Mouse (Mus musculus): ENCODE data around the gene Iqcd.

The Iqcd gene

GRCm38 (mm10) chr5:120604839-120605238 is 16.0 kb downstream of the Iqcd start:
- DNase-seq (ENCODE audit: low spot score): no peak

DNA sequence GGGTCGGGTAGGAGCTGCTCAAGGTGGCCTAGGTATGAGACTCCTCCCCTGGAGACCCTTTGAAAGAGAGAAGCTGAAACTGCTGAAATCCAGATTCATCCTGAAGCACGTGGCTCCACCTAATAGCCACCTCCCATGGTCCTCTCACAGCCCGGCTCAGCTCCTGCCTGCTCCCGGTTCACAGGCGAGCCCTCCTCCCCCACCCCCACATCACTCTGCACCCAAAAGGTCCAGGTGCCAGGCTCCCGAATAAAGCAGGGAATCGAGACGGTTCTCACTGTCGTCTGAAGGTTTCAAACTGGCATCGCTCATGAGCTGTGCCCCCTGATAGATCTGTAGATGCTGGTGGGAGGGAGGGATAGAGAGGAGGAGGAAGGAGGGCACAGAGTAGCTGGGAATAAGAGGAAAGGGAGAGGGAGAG is 16.4 kb downstream of the Iqcd start:
- no peak for DNase-seq (ENCODE audit: low spot score)

- peak; percentile 76 for DNase-seq (ENCODE audit: low spot score)
Observed at GRCm38 (mm10) chr5:120605688-120606087, 16.9 kb downstream of the Iqcd start.

DNA sequence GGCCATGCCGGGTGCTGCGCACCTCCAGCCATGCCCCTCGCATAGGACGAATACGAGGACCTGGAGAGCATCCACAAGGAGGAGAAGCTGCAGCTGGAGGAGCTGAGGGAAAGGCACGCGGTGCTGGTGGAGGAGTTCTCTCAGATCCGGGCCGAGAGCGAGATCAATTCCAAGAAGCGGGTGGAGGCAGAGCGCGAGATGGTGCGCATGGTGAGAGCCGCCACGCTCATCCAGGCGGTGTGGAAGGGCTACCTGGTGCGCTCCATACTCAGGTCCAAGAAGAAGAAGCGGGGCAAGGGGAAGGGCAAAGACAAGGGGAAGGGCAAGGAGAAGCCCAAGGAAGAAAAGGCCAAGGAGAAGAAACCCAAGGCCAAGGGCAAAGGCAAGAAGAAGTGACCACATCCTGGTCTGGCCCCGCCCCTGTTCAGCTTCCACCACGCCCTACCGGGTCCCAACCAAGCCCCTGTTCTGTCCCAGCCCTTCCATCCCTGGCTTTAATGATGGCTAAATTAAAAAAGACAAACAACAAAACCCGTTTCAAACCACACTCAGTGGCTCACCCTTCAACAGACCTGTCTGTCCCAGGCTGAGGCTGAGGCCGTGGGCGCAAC is 17.9 kb downstream of the Iqcd start:
- DNase-seq (ENCODE audit: low spot score): no peak

DNA sequence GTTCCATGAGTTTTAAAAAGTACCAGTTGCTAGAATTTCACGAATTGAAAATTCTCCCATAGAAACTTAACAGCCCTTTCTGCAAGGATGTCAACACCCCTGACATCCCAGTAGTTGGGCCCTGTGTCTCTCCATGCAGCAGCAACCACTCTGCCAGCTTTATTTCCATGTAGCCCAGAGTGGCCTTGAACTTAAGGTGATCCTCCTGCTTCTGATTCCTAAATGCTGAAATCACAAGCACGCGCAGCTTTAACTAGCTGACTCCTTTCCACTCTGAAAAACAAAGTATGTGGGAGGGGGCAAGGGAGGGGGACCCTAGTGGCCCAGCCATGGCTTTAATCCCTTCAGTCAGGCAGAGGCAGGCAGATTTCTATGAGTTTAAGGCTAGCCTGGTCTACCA is 18.5 kb downstream of the Iqcd start:
- no peak for DNase-seq (ENCODE audit: low spot score)

GRCm38 (mm10) chr5:120609246-120609775 is 20.5 kb downstream of the Iqcd start:
- DNase-seq (ENCODE audit: low spot score): no peak

DNA sequence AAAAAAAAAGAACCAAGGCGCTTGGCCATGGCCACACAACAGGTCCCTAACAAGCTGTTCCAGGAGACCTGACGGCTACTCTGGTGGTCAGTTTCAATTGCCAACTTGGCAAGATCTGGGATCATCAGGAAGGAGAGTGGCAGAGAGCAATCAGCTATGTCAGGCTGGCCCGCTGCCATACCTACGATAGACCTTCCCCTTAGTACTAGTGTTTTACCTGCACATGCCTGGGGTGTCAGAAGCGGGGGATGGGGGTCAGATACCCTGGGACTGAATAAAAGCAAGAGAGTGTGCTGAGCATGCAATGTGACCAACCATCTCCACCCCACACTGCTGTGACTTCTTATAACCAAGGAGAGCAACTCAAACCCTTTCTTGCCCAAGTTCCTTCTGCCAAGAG is 22.1 kb downstream of the Iqcd start:
- DNase-seq (ENCODE audit: low spot score): no peak

DNA sequence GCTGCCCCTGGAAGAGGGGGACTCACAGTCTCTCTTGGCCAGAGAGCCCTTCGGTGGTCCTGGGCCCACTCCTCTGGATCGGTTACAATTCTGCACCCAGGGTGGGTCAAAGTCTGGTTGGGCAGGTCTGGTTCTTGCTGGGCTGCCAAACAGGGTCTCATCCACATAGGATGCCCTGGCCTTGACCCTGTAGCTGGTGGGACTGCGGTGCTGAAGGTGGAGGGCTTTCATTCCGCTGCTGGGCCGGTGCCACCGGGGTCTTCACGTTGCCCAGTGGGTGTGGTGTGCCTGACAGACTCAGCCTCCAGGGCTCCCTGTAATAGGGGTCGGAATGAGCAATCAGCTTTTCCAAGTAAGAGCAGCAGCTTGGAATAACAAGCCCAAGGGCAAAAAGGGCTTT is 22.6 kb downstream of the Iqcd start:
- no peak for DNase-seq (ENCODE audit: low spot score)

DNA sequence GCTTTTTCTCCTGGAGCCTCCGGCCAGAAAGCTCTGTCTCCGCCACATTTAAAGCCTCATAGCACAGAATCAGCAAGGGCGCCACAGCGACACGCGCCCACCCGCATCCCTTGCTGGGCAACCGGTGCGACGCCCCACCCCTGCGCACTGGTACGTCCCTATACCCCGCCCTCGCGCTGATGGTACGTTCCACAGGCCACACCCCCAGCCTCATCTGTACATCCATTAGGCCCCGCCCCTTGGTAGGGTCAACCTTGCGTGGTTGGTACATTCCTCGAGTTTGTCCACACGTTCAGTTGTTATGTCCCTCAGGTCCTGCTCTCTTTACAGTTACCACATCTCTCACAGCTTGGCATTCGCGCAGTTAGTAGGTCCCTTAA is 23.6 kb downstream of the Iqcd start, which contains the start of the genes Rita1 and Ddx54:
Rita1 (minus strand) TSS at position 148 of the 380 bp plus-strand sequence.
Ddx54 (plus strand) TSS at position 298 of the 380 bp plus-strand sequence.
- DNase-seq (ENCODE audit: low spot score): peak; percentile 79

GRCm38 (mm10) chr5:120612822-120613604 is 24.2 kb downstream of the Iqcd start:
- DNase-seq (ENCODE audit: low spot score): peak; percentile 98

DNA sequence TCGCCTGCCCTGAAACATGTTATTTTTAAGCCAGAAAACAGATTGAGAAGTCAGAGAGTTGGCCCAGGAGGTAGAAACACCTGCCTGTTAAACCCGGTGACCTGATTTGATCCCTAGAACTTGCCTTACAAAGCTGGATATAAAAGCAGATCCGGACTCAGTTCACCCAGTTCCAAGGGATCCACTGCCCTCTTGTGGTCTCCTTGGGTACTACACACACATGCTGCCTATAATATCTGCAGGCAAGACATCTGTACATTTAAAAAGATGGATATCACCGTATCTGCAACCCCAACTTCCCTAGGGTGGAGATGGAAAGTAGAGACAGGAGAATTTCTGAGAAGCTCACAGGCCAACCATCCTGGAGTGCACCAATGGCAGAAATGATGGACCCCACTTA is 27.1 kb downstream of the Iqcd start:
- DNase-seq (ENCODE audit: low spot score): no peak

DNA sequence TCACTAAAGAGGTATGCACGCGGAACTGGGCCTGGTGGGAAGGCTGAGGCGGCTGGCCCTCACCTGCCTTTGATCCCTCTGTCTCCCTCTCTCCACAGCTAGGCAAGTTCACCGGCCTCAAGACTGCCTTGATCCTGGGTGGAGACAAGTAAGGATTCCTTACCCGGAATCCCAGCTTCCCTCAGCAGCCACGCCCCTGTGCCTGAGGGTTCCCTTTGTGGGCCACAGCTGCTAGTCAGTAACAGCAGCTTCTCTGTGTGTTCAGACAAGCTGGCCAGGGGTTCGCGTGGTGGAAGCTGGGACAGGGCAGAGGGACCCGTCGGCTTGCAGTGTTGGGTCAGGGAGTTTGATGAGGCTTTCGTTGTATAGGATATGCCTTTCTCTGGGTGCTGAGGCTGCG is 30.0 kb downstream of the Iqcd start:
- DNase-seq (ENCODE audit: low spot score): no peak

GRCm38 (mm10) chr5:120619201-120619600 is 30.4 kb downstream of the Iqcd start:
- DNase-seq (ENCODE audit: low spot score): no peak

DNA sequence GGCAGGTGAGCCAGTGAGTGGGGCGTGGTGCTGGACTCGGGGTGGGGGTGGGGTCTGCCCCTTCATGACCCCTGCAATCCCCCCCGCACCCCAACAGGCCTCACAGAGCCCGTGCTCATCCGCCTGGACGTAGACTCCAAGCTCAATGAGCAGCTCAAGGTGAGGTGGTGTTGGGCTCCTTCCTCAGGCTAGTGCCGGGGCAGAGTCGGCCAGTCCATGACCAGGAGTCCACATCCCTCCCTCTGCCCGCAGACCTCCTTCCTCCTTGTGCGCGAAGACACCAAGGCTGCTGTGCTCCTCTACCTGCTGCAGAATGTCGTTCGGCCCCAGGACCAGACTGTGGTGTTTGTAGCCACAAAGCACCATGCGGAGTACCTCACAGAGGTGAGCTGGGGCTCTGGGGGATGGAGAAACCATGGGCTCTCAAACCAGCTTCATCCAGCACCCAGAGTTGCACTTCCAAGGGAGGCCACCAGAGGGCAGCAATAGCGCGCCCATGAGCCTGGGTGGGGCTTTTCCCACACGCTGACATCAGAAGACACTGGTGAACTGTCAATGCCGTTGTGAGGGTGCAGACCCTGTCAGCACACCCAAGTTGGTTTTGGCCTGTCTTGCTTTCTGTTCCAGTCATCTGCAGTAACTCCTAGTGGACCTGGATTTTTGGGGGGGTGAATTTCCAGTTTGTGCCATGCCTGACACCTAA is 31.7 kb downstream of the Iqcd start:
- DNase-seq (ENCODE audit: low spot score): no peak

- DNase-seq (ENCODE audit: low spot score): no peak
Observed at GRCm38 (mm10) chr5:120621078-120621765, 32.4 kb downstream of the Iqcd start.

DNA sequence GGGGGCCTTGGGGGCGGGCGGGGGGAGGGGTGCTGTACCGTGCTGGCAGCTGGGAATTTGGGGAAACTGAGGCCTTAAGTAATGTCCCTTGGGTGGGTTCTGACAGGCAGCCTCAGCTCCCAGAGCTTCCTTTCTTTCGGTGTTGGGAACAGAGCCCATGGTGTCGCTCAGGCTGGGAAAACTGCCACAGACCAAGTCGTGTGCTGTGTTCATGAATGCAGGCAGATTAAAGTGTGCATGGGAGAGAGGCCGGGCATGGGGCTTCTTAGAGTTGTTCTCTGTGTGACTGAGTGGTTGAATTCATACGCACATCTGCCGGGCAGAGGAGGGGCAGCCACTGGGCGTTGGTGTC is 33.0 kb downstream of the Iqcd start:
- no peak for DNase-seq (ENCODE audit: low spot score)

GRCm38 (mm10) chr5:120622198-120622851 is 33.5 kb downstream of the Iqcd start:
- no peak for DNase-seq (ENCODE audit: low spot score)

DNA sequence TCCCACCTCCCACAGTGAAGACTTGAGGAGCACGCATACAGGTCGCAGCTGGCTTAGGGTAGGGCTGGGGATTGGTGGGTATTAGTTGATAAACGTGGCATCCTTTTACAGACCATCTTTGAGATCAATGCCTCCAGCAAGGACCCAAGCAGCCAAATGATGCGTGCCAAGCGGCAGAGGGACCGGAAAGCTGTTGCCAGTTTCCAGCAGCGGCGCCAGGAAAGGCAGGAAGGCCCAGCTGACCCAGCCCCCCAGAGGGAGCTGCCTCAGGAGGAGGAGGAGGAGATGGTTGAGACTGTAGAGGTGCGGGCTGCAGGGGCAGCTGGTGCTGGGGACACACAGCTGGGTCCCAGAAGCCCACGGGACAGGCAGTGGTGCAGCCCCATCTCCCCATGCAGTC is 35.6 kb downstream of the Iqcd start:
- DNase-seq (ENCODE audit: low spot score): no peak

DNA sequence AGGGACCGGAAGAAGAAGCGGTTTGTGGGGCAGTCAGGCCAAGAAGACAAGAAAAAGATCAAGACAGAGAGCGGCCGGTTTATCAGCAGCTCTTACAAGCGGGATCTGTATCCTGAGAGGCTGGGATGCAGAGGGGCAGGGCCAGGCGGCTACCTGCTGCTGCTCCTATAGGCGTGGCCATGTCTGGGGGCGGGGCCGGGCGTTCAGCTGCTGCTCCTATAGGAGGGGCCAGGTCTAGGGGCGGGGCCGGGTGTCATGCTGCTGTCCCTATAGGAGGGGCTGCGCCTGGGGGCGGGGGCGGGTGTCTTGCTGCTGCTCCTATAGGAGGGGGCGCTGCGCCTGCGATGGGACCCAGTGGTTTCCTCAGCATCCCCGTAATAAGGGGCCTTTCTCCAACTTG is 37.6 kb downstream of the Iqcd start:
- no peak for DNase-seq (ENCODE audit: low spot score)

GRCm38 (mm10) chr5:120627515-120628300 is 38.9 kb downstream of the Iqcd start:
- no peak for DNase-seq (ENCODE audit: low spot score)

DNA sequence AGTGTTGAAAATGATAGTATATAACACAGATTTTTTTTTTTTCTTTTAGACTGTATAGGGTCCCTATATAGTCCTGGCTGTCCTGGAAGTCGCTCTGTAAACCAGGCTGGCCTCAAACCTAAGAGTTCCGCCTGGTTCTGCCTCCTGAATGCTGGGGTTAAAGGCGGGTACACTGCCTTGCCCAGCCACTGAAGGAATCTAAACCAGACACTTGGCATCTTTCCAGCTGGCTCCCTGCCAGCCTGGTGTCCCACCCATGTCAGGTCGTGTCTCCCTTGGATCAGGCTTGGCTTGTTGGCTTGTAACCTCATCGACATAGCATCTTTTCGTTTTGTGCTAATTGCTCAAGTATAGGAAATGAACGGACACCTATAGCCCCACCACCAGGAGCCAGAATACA is 39.8 kb downstream of the Iqcd start:
- DNase-seq (ENCODE audit: low spot score): no peak

Data from urinary bladder, postnatal 10 days (tissue).